Mouse (Mus musculus) liver, embryonic 14.5 days (tissue): Measurements from ENCODE around the gene 4930404N11Rik. TPM values are rescaled to one million over a fixed set of nuclear protein-coding genes. Genes with fewer than 3 reads are reported as not detected.

Experiments used
- ATAC-seq: fragments of 200-750 bp; cut with Nextera tagmentation; 2 replicates; pipeline ENCODE4 v1.8.0; 2017; ENCODE audit warnings: moderate number of reproducible peaks, mild to moderate bottlenecking, moderate library complexity; ENCODE audit not compliant: insufficient read depth
- DNase-seq, 3 experiments: peaks; one replicate each; pipeline ENCODE4 v3.0.0-alpha.2; 2012 to 2013; ENCODE audit warnings: low read depth in 3 of 3, low spot score in 3 of 3
- H3K27ac ChIP-seq: fragments of 300-500 bp; sonication (generic); 2 replicates; pipeline ENCODE4 v1.5.1; 2014; ENCODE audit warnings: moderate library complexity, mild to moderate bottlenecking, control low read depth, inconsistent platforms
- H3K27me3 ChIP-seq: fragments of 300-500 bp; sonication (generic); 2 replicates; pipeline ENCODE4 v1.6.1; 2014; ENCODE audit warnings: mild to moderate bottlenecking, low read length, moderate library complexity; ENCODE audit not compliant: control insufficient read depth, insufficient read depth
- H3K36me3 ChIP-seq: fragments of 300-500 bp; sonication (generic); replicated peaks from 2 replicates; pipeline ENCODE4 v1.6.1; 2014; ENCODE audit warnings: low read depth; ENCODE audit not compliant: control insufficient read depth, insufficient read depth
- H3K4me1 ChIP-seq, 2 experiments: fragments of 200-500 bp in 1 of 2; fragments of 300-500 bp in 1 of 2; sonication (generic) in 1 of 2; replicated peaks; 2 replicates each; pipeline ENCODE4 v1.6.1; 2012 to 2014; ENCODE audit warnings: antibody characterized with exemption in 1 of 2, inconsistent platforms in 1 of 2, low read length in 1 of 2; ENCODE audit not compliant: control insufficient read depth in 2 of 2, insufficient read depth in 2 of 2
- H3K4me2 ChIP-seq: fragments of 300-500 bp; sonication (generic); 2 replicates; pipeline ENCODE4 v1.6.1; 2014; ENCODE audit warnings: low read depth, mild to moderate bottlenecking, control low read depth, moderate library complexity
- H3K4me3 ChIP-seq, 2 experiments: fragments of 200-500 bp in 1 of 2; fragments of 300-500 bp in 1 of 2; sonication (generic) in 1 of 2; 2 replicates each; pipeline ENCODE4 v1.5.1; 2012 to 2014; ENCODE audit warnings: low read depth in 2 of 2, low read length in 2 of 2, mild to moderate bottlenecking in 2 of 2, control low read depth in 1 of 2, inconsistent platforms in 1 of 2, moderate library complexity in 1 of 2; ENCODE audit not compliant: insufficient read depth in 1 of 2
- H3K9ac ChIP-seq: fragments of 300-500 bp; sonication (generic); replicated peaks from 2 replicates; pipeline ENCODE4 v1.6.1; 2014; ENCODE audit warnings: mild to moderate bottlenecking, control low read depth, moderate library complexity
- H3K9me3 ChIP-seq: fragments of 300-500 bp; sonication (generic); 2 replicates; pipeline ENCODE4 v1.6.1; 2016; ENCODE audit warnings: low read length, mixed read lengths; ENCODE audit not compliant: control insufficient read depth
- CTCF ChIP-seq: IDR thresholded peaks from 2 replicates; pipeline ENCODE4 v1.5.1; 2016; ENCODE audit warnings: antibody characterized with exemption, low read depth, control low read depth
- EP300 ChIP-seq: IDR thresholded peaks from 2 replicates; pipeline ENCODE4 v1.6.1; 2016; ENCODE audit warnings: antibody characterized with exemption, low read depth
- WGBS: fragments of 180-500 bp; shearing (Covaris S2); extraction: QIAGEN DNeasy Blood & Tissue Kit; methylation state at CpG from one replicate; pipeline ENCODE4 v1.1.7; 2014; ENCODE audit not compliant: insufficient replicate concordance; 5-methylcytosine and 5-hydroxymethylcytosine counted together
- polyA plus RNA-seq, 2 experiments: library from polyadenylated mRNA; depleted of rRNA in 1 of 2; stranded (reverse) in 1 of 2; unstranded in 1 of 2; fragments of >200 nt; fragmentation: Nextera tagmentation in 1 of 2; extraction: Ambion mirVana in 1 of 2; gene quantifications; 2 replicates each; pipeline versions ENCODE4 v1.2.1 to v1.2.3; 2012 to 2014

Gene 4930404N11Rik
- polyA plus RNA-seq (2012; rRNA removed) (0.55 and 0.78 TPM in 2 replicates), polyA plus RNA-seq (2014; fragmentation: Nextera tagmentation; extraction: Ambion mirVana) (0.44 and 0.60 TPM in 2 replicates)

DNA sequence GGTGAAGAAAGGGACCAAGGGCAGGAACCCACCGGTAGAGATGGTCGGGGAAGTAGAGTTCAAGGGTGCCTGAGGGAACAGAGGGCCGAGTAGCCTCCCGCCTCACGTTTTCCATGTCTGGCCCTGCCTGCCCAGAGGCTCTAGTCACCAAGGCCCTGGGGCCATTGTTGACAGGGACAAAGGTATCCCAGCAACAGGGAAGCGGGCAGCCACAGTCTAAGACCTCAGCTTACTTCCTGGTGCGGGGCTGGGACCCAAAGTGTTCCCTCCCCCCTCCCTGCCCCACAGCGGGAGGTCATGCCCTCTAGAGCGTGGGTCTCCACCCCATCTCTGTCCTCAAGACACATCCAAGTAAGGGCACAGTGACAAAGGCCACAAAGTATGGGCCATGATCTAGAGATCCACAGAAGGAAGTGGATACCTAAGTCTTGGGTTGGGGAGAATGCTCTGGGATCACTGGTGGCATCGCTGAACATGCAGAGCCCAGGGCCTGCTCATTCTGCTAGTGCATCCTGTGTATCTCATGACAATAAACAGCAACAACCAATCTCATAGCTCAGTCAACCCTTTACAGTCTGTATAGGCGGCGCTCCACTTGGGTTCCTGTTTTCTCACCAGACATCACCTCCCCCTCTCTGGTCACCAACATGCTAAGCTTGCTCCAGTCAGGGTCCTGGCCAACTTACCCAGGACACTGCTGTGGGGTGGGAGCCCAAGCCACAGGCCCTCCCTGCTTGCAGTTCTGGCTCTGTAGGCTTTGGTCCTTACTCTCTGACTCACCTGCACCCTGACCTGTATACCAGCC, at the start of gene 4930404N11Rik:
TSS of gene 4930404N11Rik (minus strand) at position 145 of the 805 bp plus-strand sequence.
- Histone ChIP-seq H3K4me1 (peaks cover 35 to 46% of the 10 kb centered on the region in 2 experiments), H3K4me2 (peak within 1 kb of the TSS; percentile 82; the same call in 1 of the 2 replicates), H3K27me3 (no peaks in the 10 kb centered on the region), H3K9me3 (no peaks in the 10 kb centered on the region), H3K9ac (no peak within 1 kb of the TSS), H3K4me3 (no peak within 1 kb of the TSS), H3K27ac (peak within 1 kb of the TSS; percentile 45), H3K36me3 (peaks cover 70% of the 10 kb centered on the region)
- ATAC-seq, result no peak; the same call in 1 of the 2 replicates
- no peak for DNase-seq
- TF ChIP-seq CTCF, result peak; percentile 2; the same call in 1 of the 2 replicates
- no peak; the same call in 1 of the 2 replicates for TF ChIP-seq EP300
- WGBS, result 28% methylated on average over 12 of the region's 12 CpGs

DNA sequence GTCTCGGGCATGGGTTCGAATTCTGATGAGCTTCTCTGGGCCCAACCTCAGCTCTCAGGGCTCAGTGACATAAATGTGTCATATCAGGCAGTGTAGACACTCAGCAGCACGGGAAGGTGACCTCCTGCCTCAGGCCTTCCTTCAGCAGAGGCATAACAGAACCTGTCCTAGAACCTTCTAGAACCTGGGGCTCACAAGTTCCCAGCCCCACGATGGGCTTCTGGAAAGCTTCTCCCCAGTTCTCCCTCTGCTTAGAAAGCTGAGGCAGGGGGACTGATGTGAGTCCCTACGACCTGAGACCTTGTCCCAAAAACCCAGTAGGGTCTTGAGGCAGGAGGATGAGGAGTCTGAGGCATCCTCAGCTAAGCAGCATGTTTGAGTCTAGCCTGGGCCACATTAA, 49.5 kb upstream of the 4930404N11Rik start:
- TF ChIP-seq CTCF (no peak), EP300 (no peak)
- peaks cover 2 to 10% of the 10 kb centered on the region in 2 experiments; a peak in 2 of 4 replicates for H3K4me1 ChIP-seq
- H3K36me3 ChIP-seq, result no peaks in the 10 kb centered on the region
- no peaks in the 10 kb centered on the region for H3K9me3 ChIP-seq
- ATAC-seq (no peak), DNase-seq (no peak)
- 59% methylated on average over 5 of the region's 5 CpGs for WGBS
- H3K27ac ChIP-seq, result no peak overlapping the region
- H3K4me2 ChIP-seq, result no peak overlapping the region
- H3K27me3 ChIP-seq, result no peaks in the 10 kb centered on the region
- H3K4me3 ChIP-seq, result no peak overlapping the region
- H3K9ac ChIP-seq, result no peak overlapping the region

DNA sequence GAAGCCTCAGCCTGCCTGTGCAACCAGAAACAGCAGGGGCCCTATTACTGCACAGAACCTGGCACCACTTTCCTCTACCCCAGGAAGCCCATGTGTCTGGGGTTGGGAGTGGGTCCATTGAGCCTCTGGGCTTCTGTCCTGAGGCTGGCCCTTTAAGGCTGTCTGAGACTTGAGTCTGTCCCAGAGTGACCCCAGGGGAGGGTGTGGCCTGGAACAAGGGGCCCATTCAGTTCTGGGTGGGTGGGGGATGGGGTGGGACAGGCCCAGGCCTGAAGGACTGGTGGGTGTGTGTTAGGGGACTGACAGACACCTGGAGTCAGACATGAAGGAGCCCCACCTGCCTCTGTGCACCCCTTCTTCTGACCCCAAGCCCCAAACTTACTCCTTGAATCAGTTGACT, 49.1 kb upstream of the 4930404N11Rik start:
- Histone ChIP-seq H3K27me3 (no peaks in the 10 kb centered on the region), H3K9ac (no peak overlapping the region), H3K36me3 (no peaks in the 10 kb centered on the region), H3K27ac (no peak overlapping the region), H3K4me1 (peaks cover 2 to 10% of the 10 kb centered on the region in 2 experiments; a peak in 2 of 4 replicates), H3K4me2 (no peak overlapping the region), H3K9me3 (no peaks in the 10 kb centered on the region), H3K4me3 (no peak overlapping the region)
- no peak for ATAC-seq
- no peak for DNase-seq
- TF ChIP-seq EP300 (no peak), CTCF (no peak)

DNA sequence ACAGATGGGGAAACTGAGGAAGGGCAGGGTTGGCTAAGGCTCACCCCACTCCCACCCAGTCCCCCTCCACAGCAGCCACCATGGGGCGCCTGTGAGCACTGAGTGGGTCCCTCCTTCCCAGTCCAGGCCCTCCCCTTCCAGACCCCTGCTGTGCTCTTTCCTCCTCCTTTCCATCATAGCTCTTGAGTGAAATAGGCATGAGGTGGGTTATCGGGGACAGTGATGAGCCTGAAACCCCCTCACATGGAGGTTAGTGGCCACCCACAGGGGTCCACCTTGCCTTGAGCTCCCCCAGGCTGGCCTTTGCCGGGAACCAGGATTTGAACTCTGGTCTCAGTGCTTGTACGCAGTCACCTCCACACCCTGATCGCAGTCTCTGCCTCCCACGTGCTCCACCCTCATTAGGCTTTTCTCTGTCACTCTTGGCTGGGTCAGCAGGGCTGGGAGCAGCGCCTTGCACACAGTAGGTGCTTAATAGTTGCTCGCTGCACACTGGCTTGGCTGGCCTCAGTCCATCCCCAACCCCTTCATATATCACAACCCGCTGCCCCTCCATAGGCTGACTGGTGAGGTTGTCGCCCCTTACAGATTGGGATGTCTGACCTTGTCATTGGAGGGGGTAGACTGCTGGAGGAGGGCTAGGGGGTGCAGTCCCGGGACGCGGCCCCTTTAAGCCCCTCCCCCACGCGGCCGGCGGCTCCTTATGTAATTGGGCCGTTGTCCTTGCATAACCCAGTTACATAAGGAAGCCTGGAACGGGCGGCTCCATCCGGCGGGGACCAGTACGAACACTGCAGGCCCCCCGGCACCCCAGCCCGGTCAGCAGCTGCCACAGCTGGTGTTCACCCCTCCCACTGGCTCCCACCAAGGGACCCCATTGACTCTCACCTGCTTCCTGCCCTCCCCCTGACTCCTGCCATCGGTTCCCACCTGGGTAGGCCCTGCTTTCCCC, 48.0 kb upstream of the 4930404N11Rik start:
- H3K27ac ChIP-seq, result no peak overlapping the region
- peak overlapping the region; percentile 40 for H3K4me2 ChIP-seq
- 23% methylated on average over 26 of the region's 26 CpGs for WGBS
- peaks cover 2% of the 10 kb centered on the region; the same call in 1 of the 2 replicates for H3K27me3 ChIP-seq
- peak; percentile 14; the same call in 1 of the 2 replicates for ATAC-seq
- peaks cover 2 to 8% of the 10 kb centered on the region in 2 experiments; a peak in 2 of 4 replicates for H3K4me1 ChIP-seq
- H3K4me3 ChIP-seq, result no peak overlapping the region
- no peaks in the 10 kb centered on the region for H3K9me3 ChIP-seq
- no peaks in the 10 kb centered on the region for H3K36me3 ChIP-seq
- TF ChIP-seq CTCF (peak; percentile 28), EP300 (peak; percentile 60)
- no peak overlapping the region for H3K9ac ChIP-seq
- DNase-seq, result no peak
